Mouse (Mus musculus) neural tube, embryonic 12.5 days (tissue): ENCODE results near the gene Pigk. TPM values are rescaled to one million over a fixed set of nuclear protein-coding genes. Genes with fewer than 3 reads are reported as not detected.
A peak's percentile ranks its signal among the peaks of the same experiment; 100 is the strongest.
"Not testable (repeated sequence)": the region's sequence is repeated elsewhere in the genome, so short reads cannot be mapped to it uniquely, and the experiment has no call there.

Experiments
- ATAC-seq: fragments of 200-750 bp; cut with Nextera tagmentation; 2 replicates; pipeline ENCODE4 v1.8.0; 2017; ENCODE audit warnings: low read depth, mild to moderate bottlenecking, moderate TSS enrichment, moderate library complexity; ENCODE audit not compliant: low FRiP score
- H3K27ac ChIP-seq: fragments of 300-500 bp; sonication (generic); 2 replicates; pipeline ENCODE4 v1.5.1; 2016
- H3K27me3 ChIP-seq: fragments of 300-500 bp; sonication (generic); replicated peaks from 2 replicates; pipeline ENCODE4 v1.6.1; 2016; ENCODE audit warnings: mild to moderate bottlenecking
- H3K36me3 ChIP-seq: fragments of 300-500 bp; sonication (generic); 2 replicates; pipeline ENCODE4 v1.6.1; 2016; ENCODE audit warnings: mild to moderate bottlenecking
- H3K4me1 ChIP-seq: fragments of 300-500 bp; sonication (generic); 2 replicates; pipeline ENCODE4 v1.6.1; 2016
- H3K4me2 ChIP-seq: fragments of 300-500 bp; sonication (generic); replicated peaks from 2 replicates; pipeline ENCODE4 v1.6.1; 2016; ENCODE audit warnings: mild to moderate bottlenecking
- H3K4me3 ChIP-seq: fragments of 300-500 bp; sonication (generic); 2 replicates; pipeline ENCODE4 v1.5.1; 2016
- H3K9ac ChIP-seq: fragments of 300-500 bp; sonication (generic); 2 replicates; pipeline ENCODE4 v1.6.1; 2016; ENCODE audit warnings: mild to moderate bottlenecking
- H3K9me3 ChIP-seq: fragments of 300-500 bp; sonication (generic); 2 replicates; pipeline ENCODE4 v1.6.1; 2016; ENCODE audit warnings: mild to moderate bottlenecking
- WGBS: fragments of 180-500 bp; shearing (Covaris S2); methylation state at CpG from one replicate; pipeline ENCODE4 v1.1.7; 2016; 5-methylcytosine and 5-hydroxymethylcytosine counted together
- polyA plus RNA-seq: library from polyadenylated mRNA; unstranded; fragments of >200 nt; fragmentation: Nextera tagmentation; extraction: Ambion mirVana; gene quantifications from 2 replicates; pipeline ENCODE4 v1.2.1, GENCODE M21; 2016

The Pigk gene
- polyA plus RNA-seq, 1 experiment from 2014 or later: 45.9 TPM

DNA sequence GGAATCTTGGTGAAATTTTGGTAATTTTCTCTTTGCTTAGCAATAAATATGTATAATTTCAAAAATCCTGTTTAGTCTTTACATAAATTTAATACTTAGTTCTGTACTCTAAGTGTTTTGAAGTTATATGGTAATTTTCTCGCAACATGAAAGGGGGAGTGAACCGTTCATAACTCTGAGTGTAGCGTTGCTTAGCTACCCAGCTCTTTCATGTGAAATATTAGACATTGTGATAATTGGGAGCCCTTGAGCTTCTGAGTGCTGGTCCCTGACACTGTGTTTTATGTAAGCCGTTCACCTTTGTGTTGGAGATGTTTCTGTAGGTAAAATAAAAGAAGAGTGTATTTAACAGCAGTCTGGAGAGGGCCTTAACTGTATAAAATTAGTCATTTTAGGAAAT, 65.9 kb downstream of the Pigk start:
- no peak overlapping the region for H3K9ac ChIP-seq
- H3K27me3 ChIP-seq: no peaks in the 10 kb centered on the region
- H3K4me3 ChIP-seq: no peak overlapping the region
- 86% methylated on average over 4 of the region's 4 CpGs for WGBS
- 0 out of 2 replicates have a peak, but pooled peaks cover 2% of the 10 kb centered on the region for H3K4me1 ChIP-seq
- H3K36me3 ChIP-seq: no peaks in the 10 kb centered on the region
- H3K27ac ChIP-seq: no peak overlapping the region
- no peaks in the 10 kb centered on the region for H3K9me3 ChIP-seq
- ATAC-seq: no peak
- H3K4me2 ChIP-seq: no peak overlapping the region

DNA sequence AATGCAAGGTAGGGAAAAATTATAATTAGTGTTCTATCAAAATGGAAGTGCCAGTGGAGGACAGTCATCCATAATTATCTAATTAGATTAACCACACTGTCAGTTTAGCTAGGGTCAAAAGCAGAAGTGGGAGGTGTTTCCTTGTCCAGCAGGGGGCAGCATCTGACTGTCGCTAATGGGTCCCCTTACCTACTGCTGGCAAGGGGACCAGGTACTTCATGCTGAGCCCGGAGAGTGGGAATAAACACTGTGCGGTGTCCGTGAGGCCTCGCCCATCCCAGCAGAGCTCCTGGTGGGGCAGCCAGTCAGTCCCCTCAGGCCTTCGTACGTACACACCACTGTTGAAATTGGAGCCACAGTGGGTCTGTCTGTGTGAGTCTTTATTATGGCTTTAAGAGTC, 69.9 kb downstream of the Pigk start:
- H3K36me3 ChIP-seq: peaks cover 3% of the 10 kb centered on the region; the same call in 1 of the 2 replicates
- H3K4me2 ChIP-seq: no peak overlapping the region
- H3K9ac ChIP-seq: no peak overlapping the region
- H3K27me3 ChIP-seq: no peaks in the 10 kb centered on the region
- no peak overlapping the region for H3K4me3 ChIP-seq
- H3K4me1 ChIP-seq: no peaks in the 10 kb centered on the region
- no peaks in the 10 kb centered on the region for H3K9me3 ChIP-seq
- WGBS: 14% methylated on average over 7 of the region's 7 CpGs
- peak; percentile 81 for ATAC-seq
- H3K27ac ChIP-seq: no peak overlapping the region

GRCm38 (mm10) chr3:152784353-152784752, 70.5 kb downstream of the Pigk start:
- WGBS: 90% methylated on average over 10 of the region's 13 CpGs
- not testable (repeated sequence) for H3K27ac ChIP-seq, H3K4me2 ChIP-seq, H3K9me3 ChIP-seq, H3K4me3 ChIP-seq, H3K9ac ChIP-seq, H3K36me3 ChIP-seq, H3K27me3 ChIP-seq, ATAC-seq, H3K4me1 ChIP-seq

DNA sequence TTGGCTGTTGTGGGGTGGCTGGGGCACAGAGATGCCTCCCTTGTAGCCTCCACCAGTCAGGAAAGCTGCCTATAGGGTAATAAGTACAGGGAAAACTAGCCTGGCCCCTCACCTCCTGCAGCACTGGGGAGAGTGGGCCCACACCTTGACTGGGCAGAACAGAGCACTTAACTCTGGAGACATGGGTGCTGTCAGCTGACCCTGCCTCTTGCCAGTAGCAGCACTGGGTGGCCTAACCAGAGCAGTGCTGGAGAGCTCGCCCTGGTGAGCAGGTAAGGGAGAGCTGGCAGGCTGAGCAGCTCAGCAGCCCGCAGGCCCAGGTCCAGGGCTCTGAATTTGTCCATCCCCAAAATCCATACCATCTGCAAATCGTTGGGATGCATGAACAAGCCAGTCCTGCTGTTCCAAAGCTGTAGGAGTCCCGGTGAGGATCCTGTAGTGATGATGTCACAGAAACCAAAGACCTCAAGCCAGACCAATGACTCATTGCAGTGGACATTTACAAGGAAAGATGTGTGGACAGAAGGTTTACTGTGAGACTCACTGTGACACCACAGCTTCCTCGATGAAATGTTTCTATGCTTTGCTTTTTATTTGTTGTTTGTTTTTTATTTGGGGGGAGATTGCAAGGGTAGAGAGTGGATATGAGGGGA, 74.5 kb downstream of the Pigk start:
- H3K27me3 ChIP-seq, H3K4me1 ChIP-seq, H3K9me3 ChIP-seq, H3K4me3 ChIP-seq, H3K27ac ChIP-seq, H3K9ac ChIP-seq, ATAC-seq, H3K4me2 ChIP-seq, H3K36me3 ChIP-seq: not testable (repeated sequence)
- 92% methylated on average over 5 of the region's 5 CpGs for WGBS

DNA sequence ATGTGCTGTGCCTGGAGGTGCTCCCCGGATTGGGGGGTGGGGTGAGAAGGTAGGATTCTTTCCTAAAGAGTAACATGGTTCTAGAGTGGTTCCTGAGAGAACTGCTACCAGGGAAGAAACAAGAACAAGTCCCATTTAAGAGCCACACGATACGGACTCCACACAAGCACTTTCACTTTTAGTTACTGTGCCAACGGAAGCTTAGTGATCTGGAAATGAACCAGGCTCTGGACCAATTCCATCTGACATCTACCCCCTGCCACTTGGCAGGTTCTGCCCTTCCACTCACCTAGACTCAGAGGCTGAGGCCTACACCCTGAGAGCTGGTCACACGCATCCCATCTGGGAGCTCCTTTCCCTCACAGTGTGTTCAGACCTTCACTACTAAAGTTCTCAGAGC, 78.7 kb downstream of the Pigk start:
- no peak for ATAC-seq
- Histone ChIP-seq H3K4me1 (no peaks in the 10 kb centered on the region), H3K9ac (no peak overlapping the region), H3K9me3 (no peaks in the 10 kb centered on the region), H3K4me3 (no peak overlapping the region), H3K36me3 (peaks cover 6% of the 10 kb centered on the region), H3K27ac (no peak overlapping the region), H3K4me2 (no peak overlapping the region), H3K27me3 (no peaks in the 10 kb centered on the region)
- 94% methylated on average over 5 of the region's 5 CpGs for WGBS

GRCm38 (mm10) chr3:152793006-152793405, 79.1 kb downstream of the Pigk start:
- WGBS: 84% methylated on average over 4 of the region's 4 CpGs
- H3K9ac ChIP-seq: no peak overlapping the region

GRCm38 (mm10) chr3:152796216-152796615, 82.3 kb downstream of the Pigk start:
- no peak for ATAC-seq
- no peak overlapping the region for H3K4me2 ChIP-seq
- 79% methylated on average over 4 of the region's 4 CpGs for WGBS

More at GRCm38 (mm10) chr3:152793006-152793405, 79.1 kb downstream of the Pigk start:
- no peak for ATAC-seq
- no peaks in the 10 kb centered on the region for H3K9me3 ChIP-seq
- H3K27ac ChIP-seq: no peak overlapping the region
- no peak overlapping the region for H3K4me2 ChIP-seq
- H3K36me3 ChIP-seq: peaks cover 5% of the 10 kb centered on the region; the same call in 1 of the 2 replicates
- H3K4me3 ChIP-seq: no peak overlapping the region
- H3K27me3 ChIP-seq: no peaks in the 10 kb centered on the region
- no peaks in the 10 kb centered on the region for H3K4me1 ChIP-seq

DNA sequence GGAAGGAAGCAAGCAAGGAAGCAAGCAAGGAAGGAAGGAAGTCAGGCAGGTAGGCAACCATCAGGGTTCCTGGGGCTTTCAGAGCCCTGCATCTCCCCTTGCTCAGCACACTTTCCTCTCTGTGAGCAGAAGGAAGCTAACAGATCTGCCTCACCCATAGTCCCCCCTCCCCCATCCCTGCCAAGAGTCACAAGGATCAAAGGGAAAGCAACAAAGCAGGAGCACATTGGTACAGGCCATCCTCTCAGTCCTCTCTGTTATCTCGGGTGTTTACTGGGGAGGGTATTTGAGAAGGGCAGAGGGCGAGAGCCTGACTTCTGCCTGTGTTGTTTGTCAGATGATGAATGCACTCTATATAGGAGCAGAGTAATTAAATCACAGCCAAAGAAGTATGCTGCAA, 83.5 kb downstream of the Pigk start:
- no peaks in the 10 kb centered on the region for H3K27me3 ChIP-seq

More at GRCm38 (mm10) chr3:152796216-152796615, 82.3 kb downstream of the Pigk start:
- H3K36me3 ChIP-seq: peaks cover 3% of the 10 kb centered on the region; the same call in 1 of the 2 replicates
- H3K9ac ChIP-seq: no peak overlapping the region
- no peaks in the 10 kb centered on the region for H3K9me3 ChIP-seq
- H3K27ac ChIP-seq: no peak overlapping the region
- H3K27me3 ChIP-seq: no peaks in the 10 kb centered on the region
- H3K4me1 ChIP-seq: no peaks in the 10 kb centered on the region
- H3K4me3 ChIP-seq: no peak overlapping the region

GRCm38 (mm10) chr3:152799738-152800431, 86.0 kb downstream of the Pigk start:
- WGBS: 84% methylated on average over 9 of the region's 9 CpGs

More for the DNA sequence above, 83.5 kb downstream of the Pigk start:
- no peaks in the 10 kb centered on the region for H3K4me1 ChIP-seq
- no peak overlapping the region for H3K27ac ChIP-seq
- H3K9me3 ChIP-seq: no peaks in the 10 kb centered on the region
- H3K4me3 ChIP-seq: no peak overlapping the region
- no peaks in the 10 kb centered on the region for H3K36me3 ChIP-seq
- no peak for ATAC-seq
- no peak overlapping the region for H3K4me2 ChIP-seq
- WGBS: 6% methylated on average over 2 of the region's 2 CpGs
- no peak overlapping the region for H3K9ac ChIP-seq

DNA sequence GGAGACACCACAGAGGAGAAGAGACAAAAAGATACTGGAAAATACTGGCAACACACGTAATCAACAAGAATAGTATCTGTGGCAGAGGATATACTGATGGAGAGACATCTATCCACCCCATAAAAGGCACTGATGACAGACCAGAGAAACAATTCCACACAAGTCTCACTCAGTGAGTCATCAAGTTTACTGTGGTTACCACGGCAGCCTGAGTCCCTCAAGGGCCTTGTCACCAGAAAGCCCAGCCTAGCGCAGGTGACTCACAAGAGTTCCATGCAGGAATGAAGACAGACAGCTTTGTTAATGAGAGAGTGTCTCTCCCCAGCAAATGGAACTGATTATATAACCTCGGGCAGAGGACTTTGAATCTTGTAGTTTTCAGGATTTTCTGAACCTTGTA, 100.0 kb downstream of the Pigk start:
- ATAC-seq: no peak
- Histone ChIP-seq H3K27ac (no peak overlapping the region), H3K4me1 (no peaks in the 10 kb centered on the region; the same call in 1 of the 2 replicates), H3K4me3 (no peak overlapping the region), H3K4me2 (no peak overlapping the region), H3K36me3 (no peaks in the 10 kb centered on the region), H3K27me3 (no peaks in the 10 kb centered on the region), H3K9ac (no peak overlapping the region), H3K9me3 (no peaks in the 10 kb centered on the region)
- WGBS: 84% methylated on average over 4 of the region's 4 CpGs

More at GRCm38 (mm10) chr3:152799738-152800431, 86.0 kb downstream of the Pigk start:
- Histone ChIP-seq H3K4me2 (no peak overlapping the region), H3K9ac (no peak overlapping the region), H3K4me1 (no peaks in the 10 kb centered on the region), H3K36me3 (no peaks in the 10 kb centered on the region), H3K27me3 (no peaks in the 10 kb centered on the region), H3K27ac (no peak overlapping the region), H3K4me3 (no peak overlapping the region), H3K9me3 (no peaks in the 10 kb centered on the region)
- no peak for ATAC-seq

DNA sequence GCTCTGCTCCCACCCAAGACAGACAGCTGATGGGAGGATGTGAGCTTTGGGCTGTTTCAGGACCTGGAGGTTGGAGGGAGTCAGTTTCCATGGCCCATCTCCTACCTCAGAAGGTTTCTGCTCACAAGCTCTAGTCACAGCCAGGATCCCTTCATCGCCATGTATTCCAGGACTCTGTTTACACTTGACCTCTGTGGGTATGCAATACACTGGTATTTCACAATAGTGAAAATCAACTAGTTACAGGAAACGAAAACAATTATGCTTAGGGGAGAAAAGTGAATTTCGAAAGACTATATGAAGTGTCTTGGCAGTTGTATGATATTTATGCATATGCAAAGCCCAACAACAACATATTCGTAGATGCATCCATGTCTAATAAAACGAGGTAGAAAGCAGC, 101.2 kb downstream of the Pigk start:
- no peak overlapping the region for H3K27ac ChIP-seq
- H3K4me1 ChIP-seq: no peaks in the 10 kb centered on the region; the same call in 1 of the 2 replicates
- no peak overlapping the region for H3K4me3 ChIP-seq
- H3K36me3 ChIP-seq: no peaks in the 10 kb centered on the region
- no peak overlapping the region for H3K9ac ChIP-seq
- 87% methylated on average over 5 of the region's 5 CpGs for WGBS
- ATAC-seq: no peak
- H3K27me3 ChIP-seq: no peaks in the 10 kb centered on the region
- H3K4me2 ChIP-seq: no peak overlapping the region
- no peaks in the 10 kb centered on the region for H3K9me3 ChIP-seq

DNA sequence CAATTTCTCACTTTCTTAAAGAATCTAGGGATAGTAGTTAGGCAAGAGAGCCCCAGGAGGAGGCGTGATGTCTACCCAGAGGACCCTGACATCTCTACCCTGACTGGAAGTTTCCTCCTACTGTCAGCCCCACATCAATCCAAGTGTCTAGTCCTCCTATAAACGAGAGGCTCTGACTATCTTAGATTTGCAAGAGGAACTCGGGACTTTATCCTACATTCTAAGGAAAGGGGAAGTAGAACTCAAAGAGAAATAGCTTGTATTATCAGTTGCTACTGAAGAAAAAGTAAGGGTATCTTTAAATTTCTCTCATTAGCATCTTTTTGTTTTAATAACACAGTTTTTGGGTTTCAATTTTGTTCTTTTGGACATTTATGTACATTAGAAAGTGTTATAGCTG, 106.5 kb downstream of the Pigk start:
- H3K9me3 ChIP-seq: no peaks in the 10 kb centered on the region
- 77% methylated on average over 3 of the region's 3 CpGs for WGBS

More for the DNA sequence above, 106.5 kb downstream of the Pigk start:
- Histone ChIP-seq H3K4me2 (no peak overlapping the region), H3K4me3 (no peak overlapping the region), H3K9ac (no peak overlapping the region), H3K27me3 (no peaks in the 10 kb centered on the region), H3K27ac (no peak overlapping the region), H3K4me1 (no peaks in the 10 kb centered on the region; the same call in 1 of the 2 replicates), H3K36me3 (no peaks in the 10 kb centered on the region)
- ATAC-seq: no peak
